Mouse (Mus musculus): Measurements from ENCODE around the gene Ina.

Ina gene

GRCm38 (mm10) chr19:47057684-47058083 lies 43.2 kb downstream of the Ina start:
- DNase-seq (ENCODE audit: low spot score), result no peak

- no peak for DNase-seq (ENCODE audit: low spot score)
These were observed 51.4 kb downstream of the Ina start for GRCm38 (mm10) chr19:47065860-47066259.

GRCm38 (mm10) chr19:47067096-47067882 lies 52.8 kb downstream of the Ina start, which contains the start of gene Taf5:
Gene Taf5 (plus strand): TSS chr19:47067746.
- peak; percentile 92 for DNase-seq (ENCODE audit: low spot score)

- peak; percentile 52 for DNase-seq (ENCODE audit: low spot score)
These were observed 53.6 kb downstream of the Ina start for GRCm38 (mm10) chr19:47067924-47068611.
